ENCODE assay signal across 9 mouse cellular contexts in genomic region chr2:49741895-49742734, GRCm38 (mm10). TPM values are rescaled to one million over a fixed set of nuclear protein-coding genes. Genes with fewer than 3 reads are reported as not detected.
DNase-seq lines count a peak whose midpoint lies in the region; ATAC-seq and TF ChIP-seq lines count a peak whose summit lies in the region.
"Had no signal": no experiment of that assay in that cellular context is flagged by ENCODE, and none has a peak within 500 bp of the region (broad histone marks: within the 10 kb centered on the region; RNA-seq: fewer than 3 reads in every experiment).

No protein-coding gene starts in this region.

- peak overlapping the region; percentile 76 for H3K4me3 ChIP-seq in megakaryocyte, embryonic 14.5 days (replicated peaks)
- H3K4me3 ChIP-seq in intestine, postnatal 0 days (ENCODE audit: low read depth, low read length): no peak overlapping the region

- H3K27me3 ChIP-seq in megakaryocyte, embryonic 14.5 days (replicated peaks): peaks cover 37% of the 10 kb centered on the region
- no peaks in the 10 kb centered on the region for H3K27me3 ChIP-seq in intestine, postnatal 0 days (replicated peaks; ENCODE audit: control insufficient read depth, insufficient read depth, low read length)

- peak; percentile 92 for DNase-seq in left cerebral cortex, postnatal 4 days
- DNase-seq in thymus, postnatal 14 days: peak; percentile 41
- DNase-seq in ovary, postnatal 10 days (ENCODE audit: low spot score): no peak
- no peak for DNase-seq in spleen, adult 18-20 months
- DNase-seq: kidney, postnatal 25 days had no signal

- no peak for TF ChIP-seq CTCF in intestine, postnatal 0 days (IDR thresholded peaks at IDR 0.05; ENCODE audit: low read depth)

- intact Hi-C loops in left cerebral cortex, postnatal 4 days (cut with DNase I): no loop called here

- H3K9me3 ChIP-seq in megakaryocyte, embryonic 14.5 days: no peaks in the 10 kb centered on the region
- H3K9me3 ChIP-seq in intestine, postnatal 0 days (ENCODE audit: control insufficient read depth): no peaks in the 10 kb centered on the region

- 75% methylated on average over 16 of the region's 16 CpGs for WGBS in intestine, postnatal 0 days

- no peak overlapping the region for H3K27ac ChIP-seq in intestine, postnatal 0 days (ENCODE audit: low read depth, low read length)

- ATAC-seq in megakaryocyte, adult 5-6 weeks (ENCODE audit: poor library complexity, severe bottlenecking): no peak
- peak; percentile 30; the same call in 1 of the 2 replicates for ATAC-seq in common myeloid progenitor, adult 5-6 weeks (replicated peaks; ENCODE audit: low read depth, poor library complexity, severe bottlenecking)
- no peak for ATAC-seq in intestine, postnatal 0 days

- no peaks in the 10 kb centered on the region for H3K36me3 ChIP-seq in megakaryocyte, embryonic 14.5 days (replicated peaks; ENCODE audit: low read length)
- no peaks in the 10 kb centered on the region for H3K36me3 ChIP-seq in intestine, postnatal 0 days (ENCODE audit: control insufficient read depth, insufficient read depth)

- H3K4me1 ChIP-seq in megakaryocyte, embryonic 14.5 days: peaks cover 46% of the 10 kb centered on the region
- no peaks in the 10 kb centered on the region for H3K4me1 ChIP-seq in intestine, postnatal 0 days (replicated peaks; ENCODE audit: control insufficient read depth, insufficient read depth, low read length)

- H3K4me2 ChIP-seq in intestine, postnatal 0 days (replicated peaks; ENCODE audit: low read depth): no peak overlapping the region

- H3K9ac ChIP-seq in intestine, postnatal 0 days (ENCODE audit: low read depth, low read length): no peak overlapping the region

RNA-seq across cellular contexts. Expression of gene Lypd6b, which starts 45.4 kb away (rescaled TPM):
- polyA plus RNA-seq in megakaryocyte, embryonic 14.5 days (2012; ENCODE audit: insufficient read depth, low replicate concordance): not detected in 2 replicates
- 0.09 and 0.27 TPM in 2 replicates for total RNA-seq in megakaryocyte, adult 5-6 weeks (2015)
- total RNA-seq in megakaryocyte, adult 5-6 weeks (2017): 0.20 and 0.26 TPM in 2 replicates
- 4.7 TPM in 1 of 2 replicates, not detected in the other for total RNA-seq in common myeloid progenitor, adult 5-6 weeks (2017)
- 10 to 100 TPM; 19.3 to 21.4 TPM for total RNA-seq in left cerebral cortex, postnatal 4 days (2021)
- polyA plus RNA-seq in intestine, postnatal 0 days (2015; fragmentation: Nextera tagmentation; extraction: Ambion mirVana): 0.68 and 0.73 TPM in 2 replicates

Comparison
In these comparisons a context has a peak if more than half of its experiments do, and no peak if none do; other contexts are left out.
1. DNase-seq: peak in left cerebral cortex, postnatal 4 days (single experiment) and thymus, postnatal 14 days (single experiment); none in ovary, postnatal 10 days (single experiment) and spleen, adult 18-20 months (0 of 2).